Mouse (Mus musculus): ENCODE measurements at regions not wholly inside any gene's neighbourhood (a gene's known extent, or its start where the extent isn't known, plus 50 kb on each side); places are given as distances from the start of the nearest gene placed in this dataset.

GRCm38 (mm10) chr13:115361457-115361856 is 259.7 kb upstream of the Itga1 start:
- TF ChIP-seq CTCF (IDR thresholded peaks at IDR 0.05; ENCODE audit: low read depth, low read length) (no peak), EP300 (IDR thresholded peaks at IDR 0.05; ENCODE audit: insufficient read depth, low read depth, low read length) (no peak), POLR2A (IDR thresholded peaks at IDR 0.05; ENCODE audit: insufficient read depth, low read length) (no peak)

All from ES-Bruce4 (cell line).